ENCODE assay signal across 7 mouse cellular contexts in the genomic region with DNA sequence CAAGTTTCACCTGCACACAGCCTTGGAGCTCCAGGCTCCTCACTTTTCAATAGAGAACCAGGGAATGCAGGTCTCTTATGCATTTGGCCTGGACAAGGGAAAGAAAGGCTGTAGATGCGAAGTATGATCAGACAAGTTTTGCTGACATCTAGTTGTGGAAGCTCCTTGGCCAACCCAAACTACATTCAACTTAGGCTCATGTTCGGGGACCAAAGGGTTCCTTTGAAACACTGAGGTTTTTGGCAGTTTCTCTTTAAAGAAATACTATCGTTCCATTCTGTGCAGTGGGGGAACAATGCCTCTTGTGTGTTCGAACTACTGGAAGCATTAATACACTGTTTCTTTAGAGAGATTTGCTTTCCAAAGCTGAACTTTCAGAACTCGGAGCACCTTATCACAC.
"Had no signal": no experiment of that assay in that cellular context is flagged by ENCODE, and none has a peak within 500 bp of the region (broad histone marks: within the 10 kb centered on the region; RNA-seq: fewer than 3 reads in every experiment).

No protein-coding gene starts in this region.

- DNase-seq: kidney, adult 8-10 months; layer of hippocampus, postnatal 36 days; liver, postnatal 0 days; lung, embryonic 14.5 days; right cerebral cortex, postnatal 25 days; spleen, adult 18-20 months; thymus, postnatal 25 days had no signal
